Mouse (Mus musculus) c-Kit-positive CD71-negative TER-119-negative erythroid progenitor cells, embryonic 14.5 days (primary cell): Measurements from ENCODE around the gene Ercc5.

ENCODE experiments used
- DNase-seq: peaks from one replicate; pipeline ENCODE4 v3.0.0-alpha.2; 2013; ENCODE audit warnings: low read depth

The Ercc5 gene

DNA sequence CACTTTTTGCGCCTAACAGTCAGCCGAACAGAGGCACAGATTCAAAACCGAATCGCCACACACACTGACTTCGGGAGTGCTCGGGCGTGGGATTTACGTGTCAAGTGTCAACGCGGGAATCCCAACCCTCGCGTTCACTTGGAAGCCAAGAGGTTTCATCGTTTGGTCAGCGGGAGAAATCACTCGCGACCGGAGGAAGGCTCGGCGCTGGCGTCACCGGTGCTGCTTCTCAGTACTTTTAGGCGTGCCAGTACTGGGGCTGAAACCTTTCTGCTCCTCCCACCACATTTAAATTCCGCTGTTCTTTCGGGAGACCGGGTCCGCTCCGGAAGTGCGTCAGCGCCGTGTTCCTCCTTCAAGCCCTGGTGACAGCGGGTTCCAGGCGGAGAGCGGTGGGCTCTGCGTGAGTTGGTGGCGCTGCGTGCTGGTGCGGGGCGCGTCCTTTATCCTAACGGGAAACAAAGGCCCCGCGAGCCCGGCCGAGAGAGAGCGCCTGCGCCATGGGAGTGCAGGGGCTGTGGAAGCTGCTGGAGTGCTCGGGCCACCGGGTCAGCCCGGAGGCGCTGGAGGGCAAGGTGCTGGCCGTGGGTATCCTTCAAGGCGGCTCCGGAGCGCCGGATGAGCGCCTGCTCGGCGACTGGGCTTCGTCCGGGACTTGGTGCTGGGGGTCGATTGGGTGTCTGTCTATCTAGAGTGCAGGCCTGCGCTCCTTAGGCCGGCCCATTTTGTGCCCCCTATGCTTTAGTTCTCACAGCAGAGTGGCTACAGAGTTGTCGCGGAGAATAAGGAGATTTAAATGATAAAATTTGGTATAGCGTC is at the start of gene Ercc5:
Gene Ercc5 (plus strand): TSS at position 182 of the 819 bp plus-strand sequence.
- DNase-seq = peak; percentile 81

DNA sequence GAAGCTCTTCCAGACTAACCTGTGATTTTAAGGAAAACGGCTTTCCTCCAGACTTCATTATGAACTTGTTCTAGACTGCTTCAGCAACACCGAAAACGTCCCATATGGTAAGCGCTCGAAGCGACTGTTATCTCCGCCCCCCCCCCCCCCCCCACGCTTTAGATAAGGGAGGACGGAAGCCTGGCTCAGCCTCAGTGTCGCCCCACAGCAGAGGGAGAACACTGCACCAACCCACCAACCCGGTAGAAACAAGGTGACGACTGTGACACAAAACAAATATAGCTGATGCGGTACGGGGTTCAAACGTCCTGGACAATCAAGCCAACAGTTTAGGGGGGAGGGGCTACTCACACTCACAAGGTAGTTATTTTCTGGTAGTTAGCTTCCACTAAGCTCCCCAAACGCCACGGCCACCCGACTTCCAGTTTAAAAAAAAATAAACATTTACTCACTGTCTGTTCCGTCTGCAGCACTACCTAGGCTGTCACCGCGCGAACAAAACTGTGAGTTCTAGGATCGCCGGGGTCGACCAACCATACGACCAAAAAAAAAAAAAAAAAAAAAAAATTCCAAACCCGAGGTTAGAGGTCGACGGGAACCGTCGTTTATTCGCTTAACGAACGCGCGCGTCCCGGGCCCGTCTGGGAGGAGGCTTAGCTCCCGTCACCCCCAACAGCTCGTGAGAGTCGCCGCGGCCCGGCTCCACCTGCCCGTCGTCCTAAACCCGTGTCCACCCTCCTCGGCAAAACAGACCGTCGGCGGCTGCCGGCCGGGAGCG is 45.9 kb upstream of the Ercc5 start:
- peak; percentile 33 for DNase-seq

DNA sequence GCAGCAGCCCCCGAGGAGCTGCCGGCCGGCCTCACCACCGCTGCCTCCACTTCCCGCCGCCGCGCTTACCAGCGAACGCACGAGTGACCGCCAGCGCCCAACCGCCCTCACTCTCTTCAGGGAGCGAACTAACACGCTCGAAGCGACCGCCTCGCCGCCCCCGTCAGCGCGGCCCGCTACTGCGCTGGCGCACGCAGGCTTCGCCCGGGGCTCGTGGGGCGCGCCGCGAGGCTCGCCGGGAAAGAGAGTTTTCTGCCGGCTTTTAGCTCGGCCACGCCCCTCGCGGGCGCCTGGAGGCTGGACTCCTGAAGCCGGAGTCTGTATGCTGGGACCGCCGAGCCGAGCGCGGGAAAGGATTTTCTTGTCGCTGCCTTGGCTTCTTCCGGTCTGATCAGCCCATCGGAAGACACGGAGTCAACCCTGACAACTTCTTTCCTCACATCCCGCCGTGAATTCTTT is 45.3 kb upstream of the Ercc5 start, which contains the start of gene Tex30:
Gene Tex30 (minus strand): TSS at position 183 of the 459 bp plus-strand sequence.
- DNase-seq = peak; percentile 90

DNA sequence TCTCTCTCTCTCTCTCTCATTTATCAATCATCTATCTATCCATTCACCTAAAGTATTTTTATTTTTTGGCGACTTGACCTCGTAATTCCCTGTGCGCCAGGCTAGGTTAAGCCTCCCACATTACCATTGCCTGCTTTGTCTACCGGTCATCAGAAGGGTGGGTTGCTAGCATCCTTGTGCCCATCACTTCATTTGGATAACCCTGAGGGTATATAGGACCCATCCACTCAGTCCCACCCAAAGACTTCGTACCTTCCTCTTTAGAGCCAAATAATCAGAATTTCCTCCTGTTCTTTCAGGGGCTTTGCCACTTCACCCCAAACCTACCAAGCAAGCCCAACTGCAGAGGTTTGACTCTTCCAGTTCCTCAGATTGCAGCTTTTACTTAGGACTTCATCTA is 44.6 kb upstream of the Ercc5 start:
- no peak for DNase-seq

DNA sequence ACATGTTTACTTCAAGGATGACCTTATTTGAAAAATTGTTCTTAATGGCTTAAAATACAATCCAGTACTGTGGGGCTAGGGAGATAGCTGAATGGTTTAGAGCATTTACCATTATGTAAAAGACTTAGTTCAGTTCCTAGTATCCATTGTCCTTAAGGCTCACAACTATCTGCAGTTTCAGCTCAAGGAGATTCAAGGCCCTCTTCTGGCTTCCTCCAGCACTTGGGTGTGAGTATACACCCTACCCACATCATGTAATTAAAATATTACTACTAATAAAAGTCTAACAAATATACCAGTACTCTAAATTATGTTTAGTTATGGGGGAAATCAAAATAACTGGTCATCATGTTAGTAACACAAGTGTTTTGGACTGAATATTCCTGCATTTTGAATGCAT is 30.0 kb upstream of the Ercc5 start:
- DNase-seq = no peak

DNA sequence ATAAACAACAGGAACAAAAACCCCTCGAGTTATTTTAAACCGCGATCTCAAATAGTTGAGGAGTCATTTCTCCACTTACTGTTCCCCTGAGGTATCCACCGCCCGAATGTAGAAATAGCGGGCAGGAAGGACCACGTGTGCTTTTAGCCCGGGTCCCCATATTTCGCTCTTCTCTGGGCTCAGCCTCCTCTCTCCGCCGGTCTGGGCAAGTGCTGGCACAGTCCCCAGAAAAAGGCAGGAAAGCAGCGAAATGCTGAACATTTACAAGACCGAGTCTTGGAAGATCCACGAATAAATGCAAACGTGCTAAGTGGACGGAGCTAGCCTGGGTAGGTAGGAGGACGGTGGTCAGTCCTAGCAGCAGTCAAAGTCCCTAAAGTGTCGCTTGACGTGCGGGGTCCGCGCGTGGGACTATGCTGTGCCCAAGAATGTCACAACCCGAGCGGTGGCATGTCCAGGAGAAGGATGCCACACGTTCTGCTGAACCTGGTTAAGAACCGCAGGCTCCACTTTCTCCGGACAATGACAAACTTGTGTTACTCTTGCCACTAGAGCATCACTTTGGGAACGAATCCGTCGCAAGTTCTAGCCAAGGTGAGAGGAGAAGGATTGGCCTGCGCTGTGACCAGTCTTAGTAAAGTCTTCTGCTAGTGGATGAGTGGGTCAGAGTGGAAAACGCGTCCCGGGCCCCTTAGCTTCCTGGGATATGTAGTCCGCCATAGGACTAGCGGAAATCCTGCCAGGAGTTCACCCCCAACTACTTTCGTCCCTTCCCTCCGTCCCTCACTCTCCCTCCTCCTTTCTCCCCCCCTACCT is 29.1 kb upstream of the Ercc5 start, which contains the start of the genes Kdelc1 and Bivm:
Gene Kdelc1 (minus strand): TSS at position 570 of the 816 bp plus-strand sequence.
Gene Bivm (plus strand): TSS at position 719 of the 816 bp plus-strand sequence.
- peak; percentile 80 for DNase-seq

DNA sequence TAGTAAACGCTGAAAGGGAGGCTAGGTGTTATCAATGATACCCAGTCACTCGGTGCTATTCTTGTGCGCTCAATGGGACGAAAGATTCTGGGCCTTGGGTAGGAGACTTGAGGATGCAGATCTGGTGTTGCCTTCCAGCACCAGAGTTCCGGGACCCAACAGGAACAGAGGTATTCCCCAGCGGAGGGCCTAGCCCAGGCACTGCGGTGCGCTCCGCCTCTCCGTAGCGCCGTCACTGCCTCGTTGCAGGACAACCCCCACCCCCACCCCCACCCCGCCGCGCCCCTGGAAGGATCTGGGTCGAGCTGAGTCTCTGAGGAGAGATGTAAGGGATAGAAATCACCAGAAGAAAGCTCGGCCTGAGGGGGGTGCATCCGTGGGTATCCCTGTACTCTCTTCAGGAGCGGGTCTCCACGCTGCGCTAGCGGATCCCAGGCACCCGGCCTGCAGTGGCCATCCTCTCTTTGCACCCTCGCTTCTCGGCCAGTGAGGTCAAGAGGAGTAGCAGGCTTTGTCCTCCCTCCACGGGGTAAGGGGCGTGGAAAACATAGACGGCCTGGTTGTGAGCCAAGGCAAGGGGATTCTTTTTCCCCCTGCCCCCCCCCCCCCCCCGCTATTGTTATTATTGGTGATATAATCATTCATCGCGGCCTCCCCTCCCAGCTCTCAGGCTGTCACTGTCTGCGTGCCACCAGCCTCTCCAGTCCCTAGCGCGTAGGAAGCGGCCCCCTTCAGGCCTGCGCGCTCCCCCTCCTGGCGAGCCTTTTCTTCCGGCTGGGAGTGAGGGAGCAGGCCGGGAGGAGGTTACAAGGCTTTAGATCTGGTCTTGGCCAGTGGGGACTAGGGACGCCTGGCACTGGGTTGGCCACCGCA is 28.1 kb upstream of the Ercc5 start:
- DNase-seq = peak; percentile 64

DNA sequence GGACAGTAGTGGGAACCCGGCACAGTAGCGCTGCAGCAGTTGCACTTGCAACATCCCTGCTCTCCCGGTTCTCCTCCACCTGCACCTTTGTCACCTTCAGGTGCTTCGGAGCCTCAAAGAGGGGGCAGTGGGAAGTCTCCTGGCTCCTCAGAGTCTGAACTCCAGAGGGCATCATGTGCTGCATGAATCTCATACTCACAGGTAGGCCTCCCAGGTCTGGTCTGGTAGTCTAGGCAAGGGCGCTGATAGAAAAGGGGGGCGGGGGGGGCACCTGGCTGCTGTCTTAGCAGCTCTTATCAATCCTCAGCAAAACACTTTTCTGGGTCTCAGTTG is 27.5 kb upstream of the Ercc5 start:
- no peak for DNase-seq

DNA sequence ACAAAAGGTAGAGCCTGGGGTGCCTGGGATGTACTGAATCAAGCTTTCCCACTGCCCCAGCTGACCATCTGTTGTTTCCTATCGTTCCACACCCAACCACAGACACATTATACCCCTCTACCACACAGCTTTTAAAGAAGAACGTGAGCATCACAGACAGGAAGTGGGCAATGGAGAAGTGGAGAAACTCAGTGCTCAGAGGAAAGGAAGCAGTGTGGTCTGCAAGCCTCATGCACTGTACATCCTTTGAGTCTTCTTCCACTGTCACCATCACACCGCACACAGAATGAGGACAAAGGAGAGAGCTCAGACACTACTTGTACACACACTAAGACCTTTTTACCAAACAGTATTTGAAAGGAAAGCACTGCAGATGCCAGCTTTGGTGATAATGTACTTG is 25.3 kb upstream of the Ercc5 start:
- DNase-seq = peak; percentile 14

DNA sequence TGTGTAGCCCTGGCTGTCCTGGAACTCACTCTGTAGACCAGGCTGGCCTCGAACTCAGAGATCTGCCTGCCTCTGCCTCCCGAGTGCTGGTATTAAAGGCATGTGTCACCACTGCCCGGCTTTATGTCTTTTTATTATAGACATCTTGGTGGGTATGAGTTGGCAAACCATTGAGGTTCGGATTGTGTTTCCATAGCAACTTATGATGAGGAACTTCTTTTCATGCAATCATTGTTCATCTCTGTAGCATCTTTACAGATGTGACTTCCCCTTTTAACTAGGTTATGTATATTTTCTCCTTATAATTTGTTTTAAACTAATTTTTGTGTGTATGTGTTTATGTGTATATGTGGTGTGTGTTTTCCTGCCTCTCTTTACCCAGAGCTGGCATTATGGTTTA is 22.0 kb upstream of the Ercc5 start:
- no peak for DNase-seq

DNA sequence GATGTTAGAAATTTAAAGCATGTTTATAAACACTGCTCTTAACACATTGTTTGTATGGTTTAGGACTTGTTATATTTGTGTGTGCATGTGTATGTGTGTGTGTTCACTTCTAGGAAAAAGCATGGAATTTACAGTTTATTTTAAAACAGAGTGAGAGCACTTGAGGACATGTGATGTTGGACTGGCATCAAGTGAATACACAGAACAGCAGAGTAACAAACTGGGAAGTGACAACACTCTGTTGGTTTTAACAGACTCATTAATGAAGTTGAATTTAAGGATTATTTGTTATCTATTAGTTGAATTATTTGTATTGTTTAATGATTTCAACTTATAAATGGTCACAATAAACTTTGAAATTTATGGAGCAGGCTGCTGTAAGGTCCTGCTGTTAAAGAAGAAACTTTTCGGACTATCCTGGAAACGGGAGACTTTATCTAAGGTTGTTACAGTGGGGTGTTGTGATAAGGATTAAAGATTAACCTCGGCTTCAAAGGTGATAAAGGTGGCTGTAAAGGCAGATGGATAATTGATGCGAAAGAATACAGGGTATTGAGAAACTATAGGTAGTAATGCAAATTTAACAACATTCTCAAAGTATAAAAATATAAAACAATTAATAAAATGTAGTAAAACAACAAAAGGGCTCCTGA is 17.5 kb upstream of the Ercc5 start:
- no peak for DNase-seq

DNA sequence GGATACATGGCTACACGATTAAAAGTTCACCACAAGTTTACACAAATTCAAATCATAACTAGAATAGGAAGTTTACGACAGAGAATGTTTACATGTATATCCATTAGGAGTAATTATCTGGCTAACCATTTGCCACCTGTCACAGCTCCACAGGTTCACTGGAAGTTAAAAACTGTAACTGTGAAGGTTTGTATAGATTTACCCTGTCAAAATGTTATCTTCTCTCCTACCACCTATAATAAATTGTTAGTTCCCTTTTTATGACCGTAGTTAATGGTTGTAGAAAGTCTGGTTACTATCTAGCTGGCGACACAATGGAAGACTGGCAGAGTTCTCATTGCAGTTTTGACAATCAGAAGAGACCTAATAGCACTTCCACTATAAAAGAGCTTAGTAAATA is 7.3 kb upstream of the Ercc5 start:
- DNase-seq = no peak

DNA sequence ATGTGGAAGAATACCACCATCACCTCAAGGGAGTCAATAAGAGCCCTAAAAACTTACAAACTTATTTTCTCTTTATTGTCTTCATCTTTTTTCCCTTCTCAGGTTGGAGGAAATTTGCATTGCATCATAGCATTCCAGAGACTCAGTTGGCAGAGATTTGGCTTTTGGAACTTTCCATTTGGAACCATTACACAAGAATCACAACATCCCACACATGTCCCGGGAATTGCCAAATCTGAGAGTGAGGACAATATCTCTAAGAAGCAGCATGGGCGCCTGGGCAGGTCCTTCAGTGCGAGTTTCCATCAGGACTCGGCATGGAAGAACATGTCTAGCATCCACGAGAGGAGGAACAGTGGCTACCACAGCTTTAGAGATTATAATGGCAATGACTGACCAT is 4.8 kb upstream of the Ercc5 start:
- no peak for DNase-seq

DNA sequence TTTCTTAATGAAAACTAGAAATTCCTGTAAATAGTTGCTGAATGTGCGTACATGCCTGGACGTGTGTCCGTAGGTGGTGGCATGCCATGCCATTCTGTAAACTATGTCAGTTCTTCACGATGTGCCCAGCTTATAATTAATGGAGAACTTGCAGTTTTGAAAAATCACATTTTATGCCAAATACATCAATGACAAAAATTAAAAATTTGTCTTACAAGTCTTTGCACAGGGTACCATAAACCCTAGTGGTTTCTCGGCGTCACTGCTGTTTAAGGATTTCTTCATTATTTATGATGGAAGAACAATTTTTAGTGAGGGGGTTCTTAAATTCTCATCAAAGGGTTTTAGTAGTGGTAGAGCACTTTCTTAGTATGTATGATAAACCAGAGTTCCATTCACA is 1.2 kb downstream of the Ercc5 start:
- peak; percentile 16 for DNase-seq

DNA sequence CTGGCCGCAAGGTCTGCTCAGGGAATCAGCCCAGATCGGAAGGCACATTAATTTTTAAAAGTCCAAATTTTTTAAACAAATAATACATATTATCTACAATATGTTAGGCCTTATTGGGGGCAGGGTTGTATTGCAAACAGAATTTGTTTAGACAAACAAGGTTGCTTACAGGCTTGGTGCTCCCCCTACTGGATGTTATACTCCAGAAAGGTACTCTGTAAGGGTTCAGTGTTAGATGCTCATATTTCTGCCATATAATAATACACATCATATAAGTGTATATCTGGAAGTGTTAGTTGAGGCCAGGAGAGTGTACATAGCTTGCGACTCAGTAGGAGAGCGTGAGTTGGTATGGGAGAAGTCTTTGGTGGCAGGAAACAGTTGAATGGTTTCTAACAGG is 7.7 kb downstream of the Ercc5 start:
- no peak for DNase-seq

DNA sequence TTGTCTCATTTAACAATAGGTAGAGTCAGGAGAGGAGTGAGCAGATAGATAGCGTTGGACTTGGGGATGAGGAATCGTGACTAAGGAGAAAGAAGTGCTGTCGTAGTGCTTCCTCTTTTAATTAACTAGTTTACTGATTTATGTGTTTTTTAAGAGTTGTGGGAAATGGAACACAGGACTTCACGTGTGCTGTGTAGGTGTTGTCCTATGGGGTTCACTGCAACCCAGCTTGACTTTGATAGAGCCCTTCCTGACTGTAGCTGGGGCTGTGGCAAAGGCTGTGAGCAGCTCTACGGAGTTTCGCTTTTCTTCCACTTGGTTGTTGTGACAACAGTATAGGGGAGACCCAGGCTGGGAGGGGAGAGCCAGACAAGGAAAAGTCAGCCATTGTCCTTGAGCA is 10.8 kb downstream of the Ercc5 start:
- DNase-seq = no peak

DNA sequence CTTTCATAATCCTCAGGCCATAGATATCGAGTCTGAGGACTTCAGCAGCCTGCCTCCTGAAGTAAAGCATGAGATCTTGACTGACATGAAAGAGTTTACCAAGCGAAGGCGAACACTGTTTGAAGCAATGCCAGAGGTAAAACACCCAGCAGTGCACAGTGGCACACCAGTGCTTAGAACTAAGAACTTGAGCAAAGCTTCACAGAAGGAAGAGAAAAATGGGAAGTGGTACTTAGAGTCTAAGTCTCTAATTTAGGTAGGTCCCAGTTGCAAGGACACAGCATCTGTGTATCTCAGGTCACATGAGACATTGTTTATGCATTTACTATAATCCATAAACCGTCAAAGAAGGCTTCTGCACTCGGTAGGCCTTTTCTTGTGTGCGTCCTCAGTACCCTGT is 14.3 kb downstream of the Ercc5 start:
- DNase-seq = no peak

DNA sequence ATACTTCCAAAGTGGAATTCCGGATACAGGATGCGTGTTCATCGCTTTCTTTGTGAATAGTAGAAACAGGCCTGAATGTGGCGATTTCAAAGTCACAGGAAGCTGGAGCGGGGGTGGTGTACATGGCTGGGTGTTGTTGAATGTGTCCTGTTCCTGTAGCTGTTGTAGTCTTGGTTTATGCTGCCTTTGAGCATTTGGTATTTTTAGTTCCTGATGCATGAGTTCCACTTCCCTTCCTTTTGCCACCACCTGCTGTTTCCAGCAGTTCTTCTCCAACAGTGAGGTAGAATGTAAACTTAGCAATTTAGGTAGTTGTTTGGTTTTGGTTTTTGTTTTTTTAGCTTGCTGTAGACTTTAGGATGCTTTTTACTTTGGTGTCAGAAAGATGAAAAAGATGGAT is 14.8 kb downstream of the Ercc5 start:
- no peak for DNase-seq

DNA sequence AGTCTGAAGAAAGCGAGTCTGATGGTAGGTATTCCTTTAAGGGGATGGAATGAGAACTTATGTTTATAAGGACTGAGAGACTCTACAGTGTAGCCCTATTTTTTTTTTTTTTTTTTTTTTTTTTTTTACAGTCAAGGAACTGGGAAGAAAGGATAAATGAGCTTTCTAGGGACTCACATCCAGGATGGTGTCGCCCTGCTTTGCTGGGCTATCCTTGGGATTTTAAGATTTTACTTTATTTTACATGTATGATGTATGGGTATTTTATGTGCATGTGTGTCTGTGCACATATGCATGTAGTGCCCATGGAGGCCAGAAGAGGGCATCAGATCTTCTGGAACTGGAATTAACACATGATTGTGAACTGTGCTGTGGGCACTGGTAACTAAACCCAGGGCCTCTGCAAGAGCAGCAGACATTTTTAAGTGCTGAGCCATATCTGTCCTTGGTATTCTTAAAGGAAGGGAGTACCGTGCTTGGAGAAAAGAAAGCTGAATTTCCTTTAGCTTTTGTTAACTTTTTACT is 20.4 kb downstream of the Ercc5 start:
- DNase-seq = no peak

DNA sequence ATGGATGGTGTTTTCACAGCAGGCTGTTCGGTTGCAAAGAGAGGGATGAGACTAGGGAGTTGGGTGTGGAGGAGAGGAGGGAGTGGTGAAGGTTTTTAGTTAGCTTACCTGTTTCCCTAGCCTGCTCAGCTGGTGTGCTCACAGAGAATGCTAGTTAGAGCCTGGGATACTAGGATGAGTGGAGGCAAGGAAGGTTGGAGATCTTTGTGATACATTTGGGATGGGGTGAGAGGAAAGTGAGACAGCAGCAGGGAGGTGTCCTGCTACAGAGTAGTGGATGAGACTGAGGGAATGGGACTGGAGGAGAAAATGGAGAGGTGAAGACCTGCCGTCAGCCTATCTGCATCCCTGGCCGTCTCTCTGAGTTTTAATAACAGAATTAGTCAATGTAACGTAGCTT is 25.1 kb downstream of the Ercc5 start:
- DNase-seq = no peak

DNA sequence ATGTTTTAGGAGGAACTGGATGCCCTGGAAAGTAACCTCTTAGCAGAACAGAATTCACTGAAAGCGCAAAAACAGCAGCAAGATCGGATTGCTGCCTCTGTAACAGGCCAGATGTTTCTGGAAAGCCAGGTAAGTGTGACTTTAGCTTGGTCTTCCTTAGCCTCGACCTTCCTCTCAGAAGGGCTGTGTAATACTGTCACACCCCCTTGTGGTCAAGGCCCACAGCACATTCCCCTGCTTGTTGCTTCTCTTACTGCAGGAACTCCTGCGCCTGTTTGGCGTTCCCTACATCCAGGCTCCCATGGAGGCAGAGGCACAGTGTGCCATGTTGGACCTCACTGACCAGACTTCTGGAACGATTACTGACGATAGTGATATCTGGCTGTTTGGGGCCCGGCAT is 26.4 kb downstream of the Ercc5 start:
- DNase-seq = no peak
